Mouse (Mus musculus): Measurements from ENCODE around the gene Pigv. TPM values are rescaled to one million over a fixed set of nuclear protein-coding genes. Genes with fewer than 3 reads are reported as not detected.

Pigv gene
- polyA plus RNA-seq (2015; fragmentation: Nextera tagmentation; extraction: Ambion mirVana), result 16.6 and 18.5 TPM in 2 replicates

GRCm38 (mm10) chr4:133671881-133672844 is at the start of gene Pigv:
Gene Pigv (minus strand): TSS chr4:133672647.
- Histone ChIP-seq H3K4me1 (ENCODE audit: control insufficient read depth, insufficient read depth, low read length) (peaks cover 36% of the 10 kb centered on the region), H3K4me3 (ENCODE audit: low read length) (peak within 1 kb of the TSS; percentile 74)
- under 1% methylated on average over 76 of the region's 76 CpGs for WGBS

GRCm38 (mm10) chr4:133719791-133720190 is 47.3 kb upstream of the Pigv start:
- H3K36me3 ChIP-seq (ENCODE audit: control insufficient read depth, insufficient read depth, low read length), result peaks cover 18% of the 10 kb centered on the region
- 89% methylated on average over 3 of the region's 3 CpGs for WGBS

More at GRCm38 (mm10) chr4:133671881-133672844, at the start of gene Pigv:
- Histone ChIP-seq H3K27ac (ENCODE audit: low read length) (peak within 1 kb of the TSS; percentile 100), H3K27me3 (replicated peaks; ENCODE audit: control insufficient read depth, insufficient read depth, low read length) (no peaks in the 10 kb centered on the region), H3K9me3 (ENCODE audit: control insufficient read depth, low read length) (no peaks in the 10 kb centered on the region), H3K36me3 (ENCODE audit: control insufficient read depth, insufficient read depth, low read length) (0 out of 2 replicates have a peak, but pooled peaks cover 4% of the 10 kb centered on the region), H3K9ac (ENCODE audit: low read depth, low read length) (peak within 1 kb of the TSS; percentile 91), H3K4me2 (ENCODE audit: low read depth, low read length) (peak within 1 kb of the TSS; percentile 75)
- peak; percentile 93 for ATAC-seq

GRCm38 (mm10) chr4:133712755-133713154 is 40.3 kb upstream of the Pigv start:
- H3K4me3 ChIP-seq (ENCODE audit: low read length), result no peak overlapping the region
- no peak overlapping the region for H3K4me2 ChIP-seq (ENCODE audit: low read depth, low read length)
- H3K36me3 ChIP-seq (ENCODE audit: control insufficient read depth, insufficient read depth, low read length), result peaks cover 3% of the 10 kb centered on the region; the same call in 1 of the 2 replicates
- no peak overlapping the region for H3K27ac ChIP-seq (ENCODE audit: low read length)
- ATAC-seq, result no peak
- H3K9me3 ChIP-seq (ENCODE audit: control insufficient read depth, low read length), result no peaks in the 10 kb centered on the region
- WGBS, result 74% methylated on average over 5 of the region's 5 CpGs
- peaks cover 10% of the 10 kb centered on the region; the same call in 1 of the 2 replicates for H3K4me1 ChIP-seq (ENCODE audit: control insufficient read depth, insufficient read depth, low read length)
- no peak overlapping the region for H3K9ac ChIP-seq (ENCODE audit: low read depth, low read length)
- H3K27me3 ChIP-seq (replicated peaks; ENCODE audit: control insufficient read depth, insufficient read depth, low read length), result no peaks in the 10 kb centered on the region

More at GRCm38 (mm10) chr4:133719791-133720190, 47.3 kb upstream of the Pigv start:
- H3K27ac ChIP-seq (ENCODE audit: low read length), result no peak overlapping the region
- no peak overlapping the region for H3K9ac ChIP-seq (ENCODE audit: low read depth, low read length)
- no peaks in the 10 kb centered on the region for H3K9me3 ChIP-seq (ENCODE audit: control insufficient read depth, low read length)
- no peak for ATAC-seq
- H3K4me3 ChIP-seq (ENCODE audit: low read length), result no peak overlapping the region
- no peaks in the 10 kb centered on the region for H3K27me3 ChIP-seq (replicated peaks; ENCODE audit: control insufficient read depth, insufficient read depth, low read length)
- H3K4me2 ChIP-seq (ENCODE audit: low read depth, low read length), result no peak overlapping the region
- 0 out of 2 replicates have a peak, but pooled peaks cover 4% of the 10 kb centered on the region for H3K4me1 ChIP-seq (ENCODE audit: control insufficient read depth, insufficient read depth, low read length)

GRCm38 (mm10) chr4:133711307-133712076 is 39.0 kb upstream of the Pigv start:
- no peaks in the 10 kb centered on the region for H3K9me3 ChIP-seq (ENCODE audit: control insufficient read depth, low read length)
- no peak overlapping the region for H3K4me2 ChIP-seq (ENCODE audit: low read depth, low read length)
- 77% methylated on average over 6 of the region's 6 CpGs for WGBS
- 0 out of 2 replicates have a peak, but pooled peaks have one; percentile 38 for ATAC-seq
- H3K36me3 ChIP-seq (ENCODE audit: control insufficient read depth, insufficient read depth, low read length), result peaks cover 3% of the 10 kb centered on the region; the same call in 1 of the 2 replicates
- H3K27me3 ChIP-seq (replicated peaks; ENCODE audit: control insufficient read depth, insufficient read depth, low read length), result no peaks in the 10 kb centered on the region
- peaks cover 22% of the 10 kb centered on the region for H3K4me1 ChIP-seq (ENCODE audit: control insufficient read depth, insufficient read depth, low read length)
- no peak overlapping the region for H3K27ac ChIP-seq (ENCODE audit: low read length)
- H3K9ac ChIP-seq (ENCODE audit: low read depth, low read length), result no peak overlapping the region
- H3K4me3 ChIP-seq (ENCODE audit: low read length), result no peak overlapping the region

- Histone ChIP-seq H3K27ac (ENCODE audit: low read length) (no peak overlapping the region), H3K9ac (ENCODE audit: low read depth, low read length) (no peak overlapping the region), H3K9me3 (ENCODE audit: control insufficient read depth, low read length) (no peaks in the 10 kb centered on the region), H3K36me3 (ENCODE audit: control insufficient read depth, insufficient read depth, low read length) (no peaks in the 10 kb centered on the region), H3K27me3 (replicated peaks; ENCODE audit: control insufficient read depth, insufficient read depth, low read length) (no peaks in the 10 kb centered on the region), H3K4me3 (ENCODE audit: low read length) (no peak overlapping the region), H3K4me1 (ENCODE audit: control insufficient read depth, insufficient read depth, low read length) (peaks cover 34% of the 10 kb centered on the region), H3K4me2 (ENCODE audit: low read depth, low read length) (no peak overlapping the region)
- WGBS, result 65% methylated on average over 2 of the region's 2 CpGs
- no peak for ATAC-seq
Observed at GRCm38 (mm10) chr4:133709395-133709794, 36.9 kb upstream of the Pigv start.

- Histone ChIP-seq H3K4me1 (ENCODE audit: control insufficient read depth, insufficient read depth, low read length) (peaks cover 34% of the 10 kb centered on the region), H3K9me3 (ENCODE audit: control insufficient read depth, low read length) (no peaks in the 10 kb centered on the region), H3K36me3 (ENCODE audit: control insufficient read depth, insufficient read depth, low read length) (no peaks in the 10 kb centered on the region), H3K27me3 (replicated peaks; ENCODE audit: control insufficient read depth, insufficient read depth, low read length) (no peaks in the 10 kb centered on the region), H3K4me3 (ENCODE audit: low read length) (no peak overlapping the region), H3K27ac (ENCODE audit: low read length) (peak overlapping the region; percentile 58), H3K9ac (ENCODE audit: low read depth, low read length) (no peak overlapping the region), H3K4me2 (ENCODE audit: low read depth, low read length) (no peak overlapping the region)
- 50% methylated on average over 1 of the region's 1 CpGs for WGBS
- ATAC-seq, result no peak
Observed at GRCm38 (mm10) chr4:133707464-133707863, 35.0 kb upstream of the Pigv start.

- Histone ChIP-seq H3K27ac (ENCODE audit: low read length) (peak overlapping the region; percentile 58), H3K4me1 (ENCODE audit: control insufficient read depth, insufficient read depth, low read length) (peaks cover 34% of the 10 kb centered on the region), H3K36me3 (ENCODE audit: control insufficient read depth, insufficient read depth, low read length) (no peaks in the 10 kb centered on the region), H3K4me3 (ENCODE audit: low read length) (no peak overlapping the region), H3K9ac (ENCODE audit: low read depth, low read length) (0 out of 2 replicates have a peak overlapping the region, but pooled peaks have one; percentile 31), H3K4me2 (ENCODE audit: low read depth, low read length) (0 out of 2 replicates have a peak overlapping the region, but pooled peaks have one; percentile 1), H3K27me3 (replicated peaks; ENCODE audit: control insufficient read depth, insufficient read depth, low read length) (no peaks in the 10 kb centered on the region), H3K9me3 (ENCODE audit: control insufficient read depth, low read length) (no peaks in the 10 kb centered on the region)
- peak; percentile 78 for ATAC-seq
- WGBS, result 29% methylated on average over 8 of the region's 8 CpGs
Observed at GRCm38 (mm10) chr4:133706956-133707355, 34.5 kb upstream of the Pigv start.

GRCm38 (mm10) chr4:133705062-133705461 is 32.6 kb upstream of the Pigv start:
- 0 out of 2 replicates have a peak, but pooled peaks have one; percentile 35 for ATAC-seq
- Histone ChIP-seq H3K4me2 (ENCODE audit: low read depth, low read length) (no peak overlapping the region), H3K36me3 (ENCODE audit: control insufficient read depth, insufficient read depth, low read length) (peaks cover 3% of the 10 kb centered on the region; the same call in 1 of the 2 replicates), H3K9me3 (ENCODE audit: control insufficient read depth, low read length) (no peaks in the 10 kb centered on the region), H3K27ac (ENCODE audit: low read length) (no peak overlapping the region), H3K9ac (ENCODE audit: low read depth, low read length) (no peak overlapping the region), H3K4me3 (ENCODE audit: low read length) (no peak overlapping the region), H3K4me1 (ENCODE audit: control insufficient read depth, insufficient read depth, low read length) (peaks cover 34% of the 10 kb centered on the region), H3K27me3 (replicated peaks; ENCODE audit: control insufficient read depth, insufficient read depth, low read length) (no peaks in the 10 kb centered on the region)
- 69% methylated on average over 4 of the region's 4 CpGs for WGBS

Measured in intestine, embryonic 16.5 days (tissue).